Mouse (Mus musculus) kidney, embryonic 14.5 days (tissue): Measurements from ENCODE around the gene Dedd2. TPM values are rescaled to one million over a fixed set of nuclear protein-coding genes. Genes with fewer than 3 reads are reported as not detected.

Experiments used
- ATAC-seq: fragments of 200-750 bp; cut with Nextera tagmentation; 2 replicates; pipeline ENCODE4 v1.8.0; 2017; ENCODE audit warnings: moderate number of reproducible peaks, mild to moderate bottlenecking, moderate TSS enrichment, moderate library complexity; ENCODE audit not compliant: low FRiP score, low TSS enrichment
- H3K27ac ChIP-seq: fragments of 300-500 bp; sonication (generic); 2 replicates; pipeline ENCODE4 v1.5.1; 2014; ENCODE audit warnings: low read depth, mild to moderate bottlenecking, low read length, moderate library complexity, mixed read lengths
- H3K27me3 ChIP-seq: fragments of 300-500 bp; sonication (generic); 2 replicates; pipeline ENCODE4 v1.6.1; 2014; ENCODE audit warnings: mild to moderate bottlenecking, low read length; ENCODE audit not compliant: control insufficient read depth, insufficient read depth
- H3K36me3 ChIP-seq: fragments of 300-500 bp; sonication (generic); 2 replicates; pipeline ENCODE4 v1.6.1; 2014; ENCODE audit warnings: low read length, mixed read lengths; ENCODE audit not compliant: control insufficient read depth, insufficient read depth
- H3K4me1 ChIP-seq: fragments of 300-500 bp; sonication (generic); 2 replicates; pipeline ENCODE4 v1.6.1; 2014; ENCODE audit warnings: low read length, mixed read lengths; ENCODE audit not compliant: control insufficient read depth, insufficient read depth
- H3K4me2 ChIP-seq: fragments of 300-500 bp; sonication (generic); replicated peaks from 2 replicates; pipeline ENCODE4 v1.6.1; 2014; ENCODE audit warnings: low read depth, mild to moderate bottlenecking, low read length
- H3K4me3 ChIP-seq: fragments of 300-500 bp; sonication (generic); 2 replicates; pipeline ENCODE4 v1.5.1; 2014; ENCODE audit warnings: mild to moderate bottlenecking, low read length
- H3K9ac ChIP-seq: fragments of 300-500 bp; sonication (generic); 2 replicates; pipeline ENCODE4 v1.6.1; 2014; ENCODE audit warnings: low read depth, mild to moderate bottlenecking, low read length, moderate library complexity
- H3K9me3 ChIP-seq: fragments of 300-500 bp; sonication (generic); 2 replicates; pipeline ENCODE4 v1.6.1; 2016; ENCODE audit warnings: low read length; ENCODE audit not compliant: control insufficient read depth
- WGBS: fragments of 180-500 bp; shearing (Covaris S2); extraction: QIAGEN DNeasy Blood & Tissue Kit; methylation state at CpG from one replicate; pipeline ENCODE4 v1.1.7; 2014; 5-methylcytosine and 5-hydroxymethylcytosine counted together
- polyA plus RNA-seq: library from polyadenylated mRNA; unstranded; fragments of >200 nt; fragmentation: Nextera tagmentation; extraction: Ambion mirVana; gene quantifications from 2 replicates; pipeline ENCODE4 v1.2.1, GENCODE M21; 2014

Dedd2 gene
- polyA plus RNA-seq, 1 experiment from 2014 or later = 10.8 TPM

DNA sequence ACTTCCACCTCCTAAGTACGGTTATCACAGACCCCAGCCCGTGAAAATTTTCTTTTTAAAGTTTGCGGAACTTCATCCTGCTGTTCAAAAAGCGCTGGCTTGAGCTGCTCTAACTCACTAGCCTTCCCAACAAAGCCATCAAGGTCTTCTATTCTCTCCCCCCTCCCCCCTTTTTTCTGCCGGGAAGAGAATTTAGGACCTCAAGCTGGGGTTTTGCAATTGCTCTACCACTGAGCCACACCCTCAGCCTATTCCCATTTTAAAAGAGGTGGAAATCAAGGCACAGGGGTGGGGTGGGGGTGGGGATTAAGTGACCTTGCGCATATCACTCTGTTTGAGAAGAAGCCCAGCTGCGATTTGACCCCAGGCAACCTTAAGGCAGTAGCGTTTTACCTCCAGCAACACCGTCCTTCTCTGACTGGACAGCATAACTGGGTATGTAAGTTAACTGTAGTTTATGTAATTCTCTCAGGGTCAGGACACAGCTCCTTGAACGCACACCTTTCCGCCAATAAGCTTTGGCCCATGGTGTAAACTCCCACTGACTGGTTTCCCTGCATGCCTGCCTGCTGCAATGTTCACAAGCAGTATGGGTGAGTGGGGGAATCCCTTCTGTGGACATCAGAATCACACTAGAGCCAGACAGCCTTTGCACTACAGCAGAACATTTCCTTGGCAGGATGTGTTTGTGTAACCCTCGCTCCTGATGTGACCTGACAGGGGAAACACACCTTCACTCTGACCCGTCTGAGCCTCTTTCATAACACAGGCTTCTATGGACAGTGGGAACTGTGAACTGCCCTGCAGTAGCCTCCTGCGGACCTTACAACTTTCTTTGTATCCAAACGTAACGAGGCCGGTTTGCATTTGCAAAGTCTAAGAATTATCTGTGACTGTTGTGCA lies 43.8 kb upstream of the Dedd2 start:
- H3K9ac ChIP-seq = no peak overlapping the region
- H3K36me3 ChIP-seq = no peaks in the 10 kb centered on the region
- no peak for ATAC-seq
- no peak overlapping the region for H3K27ac ChIP-seq
- H3K9me3 ChIP-seq = no peaks in the 10 kb centered on the region
- no peaks in the 10 kb centered on the region for H3K27me3 ChIP-seq
- WGBS = 30% methylated on average over 17 of the region's 17 CpGs
- H3K4me2 ChIP-seq = no peak overlapping the region
- no peak overlapping the region for H3K4me3 ChIP-seq
- H3K4me1 ChIP-seq = peaks cover 9% of the 10 kb centered on the region; the same call in 1 of the 2 replicates

DNA sequence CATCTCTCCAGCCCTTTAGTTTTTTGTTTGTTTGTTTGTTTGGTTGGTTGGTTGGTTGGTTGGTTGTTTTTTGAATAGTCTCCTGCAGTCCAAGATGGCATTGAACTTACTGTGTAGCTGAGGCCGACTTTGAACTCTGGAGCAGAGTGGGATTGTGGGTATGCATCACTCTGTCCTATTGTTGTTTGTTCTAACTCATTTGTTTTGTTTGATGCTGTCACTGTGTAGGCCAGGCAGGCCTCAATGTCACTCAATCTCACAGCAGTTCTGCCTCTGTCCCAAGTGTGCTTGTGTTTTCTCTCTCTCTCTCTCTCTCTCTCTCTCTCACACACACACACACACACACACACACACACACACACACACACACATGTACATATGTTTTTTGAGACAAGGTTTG lies 41.5 kb upstream of the Dedd2 start:
- no peak overlapping the region for H3K4me3 ChIP-seq
- 0 out of 2 replicates have a peak, but pooled peaks cover 3% of the 10 kb centered on the region for H3K4me1 ChIP-seq
- 76% methylated on average over 1 of the region's 1 CpGs for WGBS
- no peak overlapping the region for H3K4me2 ChIP-seq
- H3K27me3 ChIP-seq = no peaks in the 10 kb centered on the region
- H3K9ac ChIP-seq = no peak overlapping the region
- ATAC-seq = no peak
- H3K27ac ChIP-seq = no peak overlapping the region
- no peaks in the 10 kb centered on the region for H3K9me3 ChIP-seq
- H3K36me3 ChIP-seq = no peaks in the 10 kb centered on the region

DNA sequence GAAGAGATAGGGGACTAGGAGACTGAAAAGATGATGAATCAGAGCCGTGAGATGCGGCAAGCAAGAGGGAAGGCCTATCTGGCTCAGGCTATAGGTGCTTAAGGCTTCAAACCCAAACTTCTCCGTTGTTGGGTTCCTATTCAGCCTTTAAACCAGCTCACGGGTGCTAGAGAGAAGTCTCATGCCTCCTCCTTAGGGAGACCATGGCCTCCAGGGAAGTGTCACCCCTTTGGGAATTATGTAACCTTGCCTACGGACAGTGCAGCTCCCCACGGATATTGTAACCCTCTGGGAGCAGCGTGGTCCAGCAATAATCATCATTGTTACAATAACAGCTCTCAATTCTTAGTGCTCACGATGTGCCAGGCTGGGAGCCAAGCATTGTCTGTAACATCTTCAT lies 31.4 kb upstream of the Dedd2 start:
- Histone ChIP-seq H3K9ac (peak overlapping the region; percentile 90), H3K27me3 (no peaks in the 10 kb centered on the region), H3K9me3 (no peaks in the 10 kb centered on the region), H3K36me3 (no peaks in the 10 kb centered on the region; the same call in 1 of the 2 replicates), H3K4me2 (peak overlapping the region; percentile 94), H3K4me3 (peak overlapping the region; percentile 73), H3K27ac (peak overlapping the region; percentile 99), H3K4me1 (peaks cover 26% of the 10 kb centered on the region)
- WGBS = 17% methylated on average over 8 of the region's 8 CpGs
- no peak for ATAC-seq

DNA sequence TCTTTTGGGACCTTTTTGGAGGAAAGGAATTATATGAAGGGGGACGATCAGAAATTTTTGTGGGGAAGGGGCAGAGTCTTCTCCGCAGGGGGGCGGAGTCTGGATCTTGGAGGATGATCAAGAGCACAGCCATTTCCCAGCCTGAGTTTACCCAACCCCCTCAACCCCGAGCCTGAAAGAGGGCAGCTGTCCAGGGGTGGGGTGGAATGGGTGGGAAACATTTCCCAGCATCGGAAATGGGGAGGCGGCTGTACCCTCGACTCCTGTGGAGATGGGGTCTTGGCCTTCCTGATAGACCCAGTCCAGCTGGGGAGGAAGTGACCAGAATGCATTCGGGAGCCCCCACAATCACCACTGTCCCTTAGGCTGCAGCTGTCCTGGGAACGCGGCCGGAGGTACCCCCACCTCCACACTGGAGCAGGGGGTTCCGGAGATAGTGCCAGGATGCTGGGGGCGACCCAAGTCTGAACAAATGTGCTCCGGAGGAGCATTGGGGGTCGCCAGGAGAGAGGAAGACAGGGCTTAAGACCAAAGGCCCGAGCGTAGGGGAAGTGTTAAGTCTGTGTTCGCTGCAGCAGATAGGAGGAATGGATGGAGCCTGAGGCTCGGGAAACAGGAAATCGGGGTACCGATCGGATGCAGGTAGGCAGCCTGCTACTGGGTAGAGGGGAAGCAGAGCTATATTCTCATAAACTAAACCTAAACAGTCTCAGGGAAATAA lies 30.8 kb upstream of the Dedd2 start:
- Histone ChIP-seq H3K27me3 (no peaks in the 10 kb centered on the region), H3K4me3 (peak overlapping the region; percentile 73), H3K27ac (peak overlapping the region; percentile 99), H3K36me3 (peaks cover 2% of the 10 kb centered on the region; the same call in 1 of the 2 replicates), H3K4me2 (peak overlapping the region; percentile 94), H3K9ac (peak overlapping the region; percentile 90), H3K9me3 (no peaks in the 10 kb centered on the region), H3K4me1 (peaks cover 32% of the 10 kb centered on the region)
- peak; percentile 10 for ATAC-seq
- WGBS = 1% methylated on average over 22 of the region's 22 CpGs

GRCm38 (mm10) chr7:25250141-25250972 lies 29.9 kb upstream of the Dedd2 start, which contains the start of gene Erf:
Gene Erf (minus strand): TSS chr7:25250761.
- ATAC-seq = peak; percentile 78
- Histone ChIP-seq H3K27ac (peak within 1 kb of the TSS; percentile 99), H3K9me3 (no peaks in the 10 kb centered on the region), H3K9ac (peak within 1 kb of the TSS; percentile 90), H3K4me1 (peaks cover 36% of the 10 kb centered on the region), H3K27me3 (no peaks in the 10 kb centered on the region), H3K4me3 (peak within 1 kb of the TSS; percentile 73), H3K36me3 (peaks cover 10% of the 10 kb centered on the region), H3K4me2 (peak within 1 kb of the TSS; percentile 94)
- under 1% methylated on average over 71 of the region's 81 CpGs for WGBS

DNA sequence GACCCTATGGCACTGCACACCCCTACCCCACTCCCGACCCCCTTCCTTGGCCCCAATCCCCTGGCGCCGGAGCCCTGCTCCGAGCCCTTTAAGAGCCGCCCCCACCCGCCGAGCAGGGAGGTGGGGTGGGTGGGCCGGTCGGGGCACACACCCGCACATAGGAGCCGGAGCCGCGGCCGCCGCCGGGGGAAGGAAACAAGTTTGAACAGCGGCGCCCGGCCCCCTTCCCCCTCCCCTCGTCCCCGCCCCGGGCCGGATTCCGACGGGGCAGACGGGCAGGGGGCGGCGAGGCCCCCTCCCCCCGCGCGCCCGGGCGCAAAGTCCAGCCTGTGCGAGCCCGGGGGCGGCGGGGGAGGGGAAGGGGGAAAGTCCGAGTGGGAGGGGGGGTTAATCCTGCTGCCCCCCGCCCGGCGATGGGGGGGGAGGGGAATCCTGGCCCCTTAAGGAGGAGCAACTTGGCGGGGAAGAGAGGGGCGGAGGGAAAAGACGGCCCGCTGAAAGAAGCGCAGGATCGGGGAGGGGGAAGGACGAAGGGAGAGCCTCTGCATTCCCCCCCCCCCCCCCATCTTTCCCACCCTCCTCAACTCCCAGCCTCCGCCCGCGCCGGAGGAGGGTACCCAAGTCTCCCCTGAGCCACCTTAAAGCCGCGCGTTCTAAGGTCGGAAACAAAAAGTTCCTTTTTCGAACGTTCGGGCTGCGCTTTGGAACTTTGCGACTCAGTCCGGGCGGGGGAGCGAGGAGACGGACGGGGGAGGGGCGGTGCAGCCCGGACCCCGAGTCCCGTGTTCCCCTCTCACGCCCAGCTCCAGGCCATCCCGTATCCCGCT lies 29.1 kb upstream of the Dedd2 start:
- WGBS = 1% methylated on average over 30 of the region's 73 CpGs
- peaks cover 44% of the 10 kb centered on the region for H3K4me1 ChIP-seq

GRCm38 (mm10) chr7:25248846-25249313 lies 28.5 kb upstream of the Dedd2 start:
- no peaks in the 10 kb centered on the region for H3K27me3 ChIP-seq
- no peaks in the 10 kb centered on the region for H3K9me3 ChIP-seq
- H3K4me2 ChIP-seq = peak overlapping the region; percentile 94
- peak overlapping the region; percentile 90 for H3K9ac ChIP-seq
- H3K36me3 ChIP-seq = peaks cover 25% of the 10 kb centered on the region
- peak overlapping the region; percentile 73 for H3K4me3 ChIP-seq
- H3K4me1 ChIP-seq = peaks cover 47% of the 10 kb centered on the region
- peak overlapping the region; percentile 99 for H3K27ac ChIP-seq
- WGBS = under 1% methylated on average over 22 of the region's 25 CpGs
- ATAC-seq = peak; percentile 20; the same call in 1 of the 2 replicates

More for the DNA sequence above, 29.1 kb upstream of the Dedd2 start:
- peak overlapping the region; percentile 94 for H3K4me2 ChIP-seq
- H3K4me3 ChIP-seq = peak overlapping the region; percentile 73
- peak overlapping the region; percentile 90 for H3K9ac ChIP-seq
- H3K9me3 ChIP-seq = no peaks in the 10 kb centered on the region
- peaks cover 19% of the 10 kb centered on the region for H3K36me3 ChIP-seq
- peak overlapping the region; percentile 99 for H3K27ac ChIP-seq
- H3K27me3 ChIP-seq = no peaks in the 10 kb centered on the region
- peak; percentile 65 for ATAC-seq
